Mouse (Mus musculus) MEL (cell line): ENCODE results near the gene Cdc14b.

Experiments
- CTCF ChIP-seq, 3 experiments: IDR thresholded peaks in 2 of 3; conservative IDR thresholded peaks in 1 of 3; 2 replicates each; pipeline ENCODE4 v1.5.1; 2011 to 2012; ENCODE audit warnings: low read length in 3 of 3, low read depth in 2 of 3, mild to moderate bottlenecking in 2 of 3, improper control_type of control experiment in 1 of 3, inconsistent platforms in 1 of 3, mixed read lengths in 1 of 3, moderate library complexity in 1 of 3; ENCODE audit not compliant: control insufficient read depth in 1 of 3, insufficient read depth in 1 of 3, poor library complexity in 1 of 3, severe bottlenecking in 1 of 3
- HCFC1 ChIP-seq: IDR thresholded peaks from 2 replicates; pipeline ENCODE4 v1.6.1; 2012; ENCODE audit warnings: low read depth, mild to moderate bottlenecking, inconsistent platforms, low read length, improper control_type of control experiment, moderate library complexity
- ZNF384 ChIP-seq: IDR thresholded peaks from 2 replicates; pipeline ENCODE4 v1.6.1; 2012; ENCODE audit warnings: low read depth, mild to moderate bottlenecking, inconsistent platforms, low read length, improper control_type of control experiment

GRCm38 (mm10) chr13:64244685-64245261 is 30.3 kb downstream of the Cdc14b start:
- TF ChIP-seq ZNF384 (no peak), CTCF (IDR thresholded peaks at IDR 0.05 in 2 of 3, conservative IDR thresholded peaks at IDR 0.05 in 1 of 3; ENCODE audit: control insufficient read depth in 1 of 3, insufficient read depth in 1 of 3, low read depth in 2 of 3, low read length in 3 of 3, poor library complexity in 1 of 3, severe bottlenecking in 1 of 3) (no peak), HCFC1 (no peak)
